Mouse (Mus musculus) myocyte (in vitro differentiated cells): ENCODE data around the gene Ccdc88b.

Experiments used
- MAX ChIP-seq: IDR thresholded peaks from one replicate; pipeline ENCODE4 v1.6.1; 2011; ENCODE audit warnings: low read depth, mild to moderate bottlenecking, control low read depth
- POLR2A ChIP-seq: IDR thresholded peaks from one replicate; pipeline ENCODE4 v1.6.1; 2011; ENCODE audit warnings: low read depth, mild to moderate bottlenecking, control low read depth, moderate library complexity; ENCODE audit not compliant: insufficient read length

GRCm38 (mm10) chr19:6893731-6894451, 35.9 kb upstream of the Ccdc88b start:
- TF ChIP-seq MAX (no peak), POLR2A (no peak)
